Mouse (Mus musculus) liver, adult (tissue): Measurements from ENCODE around the gene Itpr2.

Source experiments
- GATA4 ChIP-seq: IDR thresholded peaks from 2 replicates; pipeline ENCODE4 v1.6.1; 2014; ENCODE audit warnings: mild to moderate bottlenecking, low read length; ENCODE audit not compliant: insufficient replicate concordance

The Itpr2 gene

GRCm38 (mm10) chr6:146156536-146156935 is 345.5 kb downstream of the Itpr2 start:
- TF ChIP-seq GATA4, result no peak

GRCm38 (mm10) chr6:146155156-146155734 is 346.8 kb downstream of the Itpr2 start:
- TF ChIP-seq GATA4, result no peak

- no peak for TF ChIP-seq GATA4
Observed at GRCm38 (mm10) chr6:146152843-146153242, 349.2 kb downstream of the Itpr2 start.

GRCm38 (mm10) chr6:146140966-146141585 is 360.9 kb downstream of the Itpr2 start:
- no peak for TF ChIP-seq GATA4

GRCm38 (mm10) chr6:146140171-146140570 is 361.9 kb downstream of the Itpr2 start:
- TF ChIP-seq GATA4, result no peak

GRCm38 (mm10) chr6:146136646-146137045 is 365.4 kb downstream of the Itpr2 start:
- TF ChIP-seq GATA4, result no peak

GRCm38 (mm10) chr6:146136244-146136643 is 365.8 kb downstream of the Itpr2 start:
- no peak for TF ChIP-seq GATA4

- no peak for TF ChIP-seq GATA4
Observed at GRCm38 (mm10) chr6:146135291-146135690, 366.7 kb downstream of the Itpr2 start.

GRCm38 (mm10) chr6:146133921-146134320 is 368.1 kb downstream of the Itpr2 start:
- no peak for TF ChIP-seq GATA4

- no peak for TF ChIP-seq GATA4
Observed at GRCm38 (mm10) chr6:146129066-146129465, 373.0 kb downstream of the Itpr2 start.

- TF ChIP-seq GATA4, result no peak
Observed at GRCm38 (mm10) chr6:146126823-146127681, 375.0 kb downstream of the Itpr2 start.

GRCm38 (mm10) chr6:146125621-146126020 is 376.4 kb downstream of the Itpr2 start:
- TF ChIP-seq GATA4, result no peak

- TF ChIP-seq GATA4, result no peak
Observed at GRCm38 (mm10) chr6:146124479-146124878, 377.5 kb downstream of the Itpr2 start.

- TF ChIP-seq GATA4, result no peak
Observed at GRCm38 (mm10) chr6:146123656-146124055, 378.4 kb downstream of the Itpr2 start.

GRCm38 (mm10) chr6:146120172-146120571 is 381.9 kb downstream of the Itpr2 start:
- TF ChIP-seq GATA4, result no peak

GRCm38 (mm10) chr6:146114731-146115302 is 387.2 kb downstream of the Itpr2 start:
- TF ChIP-seq GATA4, result no peak

GRCm38 (mm10) chr6:146114071-146114470 is 388.0 kb downstream of the Itpr2 start:
- no peak for TF ChIP-seq GATA4
